Mouse (Mus musculus) midbrain, postnatal 0 days (tissue): Measurements from ENCODE around the gene Anapc2. TPM values are rescaled to one million over a fixed set of nuclear protein-coding genes. Genes with fewer than 3 reads are reported as not detected.

ENCODE experiments used
- ATAC-seq: fragments of 200-750 bp; cut with Nextera tagmentation; 2 replicates; pipeline ENCODE4 v1.8.0; 2017; ENCODE audit warnings: moderate number of reproducible peaks, mild to moderate bottlenecking, moderate TSS enrichment, moderate library complexity; ENCODE audit not compliant: low FRiP score
- DNase-seq: peaks from one replicate; pipeline ENCODE4 v3.0.0-alpha.2; 2015; ENCODE audit warnings: low spot score
- H3K27ac ChIP-seq: fragments of 300-500 bp; sonication (generic); 2 replicates; pipeline ENCODE4 v1.5.1; 2014; ENCODE audit warnings: low read depth, mild to moderate bottlenecking, low read length, mixed read lengths
- H3K27me3 ChIP-seq: fragments of 300-500 bp; sonication (generic); 2 replicates; pipeline ENCODE4 v1.6.1; 2014; ENCODE audit warnings: low read length, control low read depth, mixed read lengths; ENCODE audit not compliant: insufficient read depth
- H3K36me3 ChIP-seq: fragments of 300-500 bp; sonication (generic); 2 replicates; pipeline ENCODE4 v1.6.1; 2014; ENCODE audit warnings: low read length, control low read depth, mixed read lengths; ENCODE audit not compliant: insufficient read depth
- H3K4me1 ChIP-seq: fragments of 300-500 bp; sonication (generic); 2 replicates; pipeline ENCODE4 v1.6.1; 2014; ENCODE audit warnings: mild to moderate bottlenecking, control low read depth, antibody characterized with exemption, low read length, mixed read lengths; ENCODE audit not compliant: insufficient read depth
- H3K4me2 ChIP-seq: fragments of 300-500 bp; sonication (generic); 2 replicates; pipeline ENCODE4 v1.6.1; 2014; ENCODE audit warnings: low read depth, mild to moderate bottlenecking, low read length, mixed read lengths; ENCODE audit not compliant: poor library complexity, severe bottlenecking
- H3K4me3 ChIP-seq: fragments of 300-500 bp; sonication (generic); 2 replicates; pipeline ENCODE4 v1.5.1; 2014; ENCODE audit warnings: low read depth, mild to moderate bottlenecking, low read length, moderate library complexity
- H3K9ac ChIP-seq: fragments of 300-500 bp; sonication (generic); replicated peaks from 2 replicates; pipeline ENCODE4 v1.6.1; 2014; ENCODE audit warnings: mild to moderate bottlenecking, low read length, moderate library complexity, mixed read lengths; ENCODE audit not compliant: poor library complexity, severe bottlenecking
- H3K9me3 ChIP-seq: fragments of 300-500 bp; sonication (generic); 2 replicates; pipeline ENCODE4 v1.6.1; 2016; ENCODE audit warnings: low read length, control low read depth
- CTCF ChIP-seq: IDR thresholded peaks from 2 replicates; pipeline ENCODE4 v1.5.1; 2016; ENCODE audit warnings: antibody characterized with exemption, mild to moderate bottlenecking
- WGBS: fragments of 180-500 bp; shearing (Covaris S2); extraction: QIAGEN DNeasy Blood & Tissue Kit; methylation state at CpG from one replicate; pipeline ENCODE4 v1.1.7; 2014; 5-methylcytosine and 5-hydroxymethylcytosine counted together
- polyA plus RNA-seq: library from polyadenylated mRNA; unstranded; fragments of >200 nt; fragmentation: Nextera tagmentation; extraction: Ambion mirVana; gene quantifications from 2 replicates; pipeline ENCODE4 v1.2.1, GENCODE M21; 2015
- total RNA-seq: library from RNA; depleted of rRNA; stranded (reverse); fragments of >200 nt; gene quantifications from 2 replicates; pipeline ENCODE4 v1.2.3, GENCODE M21; 2014

The Anapc2 gene
- total and polyA plus RNA-seq, 2 experiments from 2014 or later: 35.0 to 103 TPM

DNA sequence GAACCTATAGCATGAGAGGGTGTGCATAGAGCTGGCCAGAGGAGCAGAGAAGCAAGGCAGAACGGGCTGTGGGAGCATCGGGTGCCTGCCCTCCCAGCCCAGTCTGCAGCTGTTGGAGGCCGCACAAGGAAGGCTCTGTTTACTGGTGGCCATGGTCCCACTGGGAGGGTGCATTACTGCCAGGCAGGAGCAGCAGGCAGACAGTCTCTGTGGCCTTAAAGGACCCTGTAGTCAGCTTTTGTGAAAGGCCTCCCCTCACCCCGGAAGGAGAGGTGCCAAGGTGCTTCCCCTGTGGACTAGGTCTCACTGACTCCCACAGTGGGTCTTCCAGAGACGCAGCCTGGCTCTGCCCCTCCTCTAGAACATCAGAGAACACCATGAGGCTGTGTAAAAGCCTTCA lies 45.4 kb upstream of the Anapc2 start:
- DNase-seq (no peak), ATAC-seq (no peak)
- no peak overlapping the region for H3K27ac ChIP-seq
- no peak overlapping the region for H3K9ac ChIP-seq
- peaks cover 6% of the 10 kb centered on the region; the same call in 1 of the 2 replicates for H3K4me1 ChIP-seq
- H3K4me3 ChIP-seq: no peak overlapping the region
- no peak for TF ChIP-seq CTCF
- H3K4me2 ChIP-seq: no peak overlapping the region
- no peaks in the 10 kb centered on the region for H3K27me3 ChIP-seq
- no peaks in the 10 kb centered on the region for H3K9me3 ChIP-seq
- WGBS: 79% methylated on average over 5 of the region's 5 CpGs
- peaks cover 1% of the 10 kb centered on the region; the same call in 1 of the 2 replicates for H3K36me3 ChIP-seq

DNA sequence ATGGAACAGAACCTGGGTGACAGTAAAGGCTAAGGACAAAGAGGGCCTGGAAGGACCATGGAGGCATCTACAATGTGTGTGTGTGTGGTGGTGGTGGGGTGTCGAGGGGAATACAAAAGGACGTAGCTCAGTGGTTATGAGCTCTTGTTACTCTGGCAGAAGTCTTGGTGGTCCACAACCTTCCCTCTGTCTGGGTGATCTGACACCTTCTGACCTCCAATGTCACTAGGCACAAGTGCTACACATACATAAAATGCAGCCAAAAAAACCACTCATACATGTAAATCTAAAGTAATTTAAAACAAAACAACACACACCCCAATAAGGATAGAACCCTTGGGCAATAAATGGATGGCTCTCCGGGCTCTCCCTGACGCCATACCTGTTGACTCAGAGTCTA lies 44.9 kb upstream of the Anapc2 start:
- ATAC-seq (no peak), DNase-seq (no peak)
- 94% methylated on average over 4 of the region's 4 CpGs for WGBS
- no peaks in the 10 kb centered on the region for H3K9me3 ChIP-seq
- TF ChIP-seq CTCF: no peak
- H3K27me3 ChIP-seq: no peaks in the 10 kb centered on the region
- H3K4me2 ChIP-seq: no peak overlapping the region
- no peak overlapping the region for H3K27ac ChIP-seq
- H3K4me1 ChIP-seq: peaks cover 6% of the 10 kb centered on the region; the same call in 1 of the 2 replicates
- H3K9ac ChIP-seq: no peak overlapping the region
- no peak overlapping the region for H3K4me3 ChIP-seq
- no peaks in the 10 kb centered on the region for H3K36me3 ChIP-seq

DNA sequence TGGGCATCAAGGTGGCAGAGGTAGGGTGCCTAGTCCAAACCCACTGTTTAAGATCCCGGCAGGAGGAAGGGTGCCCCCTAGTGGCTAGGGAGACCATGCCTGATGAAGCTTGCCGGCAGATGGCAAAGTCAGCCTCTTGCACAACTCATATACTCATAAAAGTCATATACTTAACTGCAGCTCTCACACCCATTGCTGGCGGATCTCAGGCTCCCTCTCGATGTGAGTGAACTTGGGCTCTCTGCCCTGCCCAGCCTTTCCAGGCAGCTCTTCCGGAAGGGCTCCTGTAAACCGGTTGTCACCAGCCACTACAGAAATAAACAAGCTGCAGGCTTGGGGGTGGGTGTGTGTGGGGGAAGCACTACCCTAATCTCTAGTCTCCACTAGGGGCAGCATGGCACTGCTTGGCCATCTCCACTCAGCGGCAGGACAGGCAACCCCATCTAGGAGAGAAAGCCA lies 43.8 kb upstream of the Anapc2 start:
- Histone ChIP-seq H3K27me3 (no peaks in the 10 kb centered on the region), H3K9ac (no peak overlapping the region), H3K4me3 (no peak overlapping the region), H3K27ac (peak overlapping the region; percentile 77), H3K4me2 (peak overlapping the region; percentile 4), H3K36me3 (no peaks in the 10 kb centered on the region), H3K9me3 (no peaks in the 10 kb centered on the region), H3K4me1 (peaks cover 3% of the 10 kb centered on the region; the same call in 1 of the 2 replicates)
- DNase-seq: peak; percentile 91
- TF ChIP-seq CTCF: peak; percentile 79
- ATAC-seq: peak; percentile 39
- 2% methylated on average over 7 of the region's 7 CpGs for WGBS

DNA sequence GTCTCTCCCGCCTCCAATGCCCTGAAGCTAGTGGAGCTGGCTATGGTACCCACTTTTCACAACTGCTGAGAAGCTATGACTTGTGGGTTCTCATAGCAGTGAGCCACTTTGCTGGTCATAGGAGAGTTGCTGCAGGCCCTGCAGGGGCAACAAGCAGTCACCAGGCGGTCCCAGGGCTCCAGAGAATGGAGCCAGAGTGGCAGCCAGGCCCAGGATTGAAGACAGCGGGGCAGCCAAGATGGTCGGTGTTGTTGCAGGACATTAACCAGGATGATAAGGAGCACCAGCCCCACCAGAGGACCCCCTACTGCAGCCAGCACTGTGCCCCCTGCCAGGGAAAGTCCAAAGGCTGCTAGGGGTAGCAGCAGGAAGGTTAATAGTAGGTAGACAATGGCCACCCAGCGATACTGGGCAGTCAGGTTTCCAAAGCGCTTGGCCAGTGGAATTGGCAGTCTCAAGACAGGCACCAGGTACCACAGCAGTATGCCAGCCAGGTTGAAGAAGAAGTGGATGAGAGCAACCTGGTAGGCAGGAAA lies 43.2 kb upstream of the Anapc2 start:
- no peaks in the 10 kb centered on the region; the same call in 1 of the 2 replicates for H3K4me1 ChIP-seq
- no peaks in the 10 kb centered on the region for H3K36me3 ChIP-seq
- ATAC-seq (no peak), DNase-seq (no peak)
- H3K9ac ChIP-seq: no peak overlapping the region
- H3K27ac ChIP-seq: peak overlapping the region; percentile 8; the same call in 1 of the 2 replicates
- WGBS: 69% methylated on average over 6 of the region's 6 CpGs
- no peaks in the 10 kb centered on the region for H3K27me3 ChIP-seq
- no peak overlapping the region for H3K4me3 ChIP-seq
- TF ChIP-seq CTCF: no peak
- H3K4me2 ChIP-seq: peak overlapping the region; percentile 4
- H3K9me3 ChIP-seq: no peaks in the 10 kb centered on the region

DNA sequence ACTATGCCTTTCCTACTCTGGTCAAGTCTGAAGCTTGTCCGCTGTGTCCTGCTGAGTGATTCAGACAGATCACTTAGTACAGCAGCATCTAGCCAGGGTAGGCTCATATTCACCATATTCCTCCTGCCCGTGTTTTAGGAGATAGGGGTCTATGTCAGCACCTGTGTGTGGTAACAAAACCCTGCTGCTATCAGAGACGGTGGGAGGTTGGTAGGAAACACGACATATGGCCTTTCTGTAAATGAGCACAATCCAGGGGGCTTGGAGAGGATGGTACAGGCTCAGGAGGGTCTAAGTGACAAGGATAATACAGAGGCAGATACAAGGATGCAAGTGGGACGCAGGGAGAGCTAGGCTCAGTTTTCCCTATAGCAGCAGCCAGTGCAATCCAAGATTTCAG lies 42.7 kb upstream of the Anapc2 start:
- TF ChIP-seq CTCF: no peak
- Histone ChIP-seq H3K4me3 (no peak overlapping the region), H3K4me2 (no peak overlapping the region), H3K9ac (no peak overlapping the region), H3K27ac (no peak overlapping the region), H3K36me3 (no peaks in the 10 kb centered on the region), H3K9me3 (no peaks in the 10 kb centered on the region), H3K27me3 (no peaks in the 10 kb centered on the region), H3K4me1 (no peaks in the 10 kb centered on the region; the same call in 1 of the 2 replicates)
- ATAC-seq: no peak
- DNase-seq: no peak
- WGBS: 79% methylated on average over 5 of the region's 5 CpGs

DNA sequence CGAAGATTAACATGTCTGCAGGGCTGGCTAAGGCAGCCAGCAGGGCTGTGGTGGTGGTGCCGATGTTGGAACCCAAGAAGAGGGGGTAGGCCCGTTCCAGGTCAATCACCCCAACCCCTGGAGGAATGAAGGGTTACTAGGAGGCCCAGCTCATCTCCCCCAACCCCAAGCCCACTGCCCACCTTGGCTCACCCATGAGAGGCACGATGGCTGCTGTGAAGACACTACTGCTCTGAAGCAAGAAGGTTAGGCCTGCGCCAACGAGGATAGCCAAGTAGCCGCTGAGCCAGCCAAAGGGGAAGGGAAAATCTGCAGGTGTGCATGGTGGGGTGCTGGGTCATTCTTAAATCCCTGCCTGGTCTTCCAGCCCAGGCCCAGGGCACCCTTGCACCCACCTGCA lies 41.7 kb upstream of the Anapc2 start:
- no peak overlapping the region for H3K4me3 ChIP-seq

More for the DNA sequence above, 41.7 kb upstream of the Anapc2 start:
- no peak overlapping the region for H3K27ac ChIP-seq
- H3K9me3 ChIP-seq: no peaks in the 10 kb centered on the region
- DNase-seq: no peak
- no peak overlapping the region for H3K4me2 ChIP-seq
- H3K9ac ChIP-seq: no peak overlapping the region
- H3K27me3 ChIP-seq: no peaks in the 10 kb centered on the region
- ATAC-seq: no peak
- 90% methylated on average over 7 of the region's 7 CpGs for WGBS
- no peak for TF ChIP-seq CTCF
- H3K4me1 ChIP-seq: no peaks in the 10 kb centered on the region; the same call in 1 of the 2 replicates
- no peaks in the 10 kb centered on the region for H3K36me3 ChIP-seq
